Mouse (Mus musculus) embryo, embryonic 11 days (tissue): ENCODE results near the gene Gm11639.

Experiments used
- DNase-seq: peaks from one replicate; pipeline ENCODE4 v3.0.0-alpha.2; 2015

Gene Gm11639

GRCm38 (mm10) chr11:105156748-105157267 lies 471.3 kb downstream of the Gm11639 start:
- no peak for DNase-seq

- no peak for DNase-seq
Measured at GRCm38 (mm10) chr11:105158047-105158446, 472.5 kb downstream of the Gm11639 start.

- no peak for DNase-seq
Measured at GRCm38 (mm10) chr11:105159673-105160360, 474.3 kb downstream of the Gm11639 start.

- no peak for DNase-seq
Measured at GRCm38 (mm10) chr11:105161411-105161810, 475.9 kb downstream of the Gm11639 start.

GRCm38 (mm10) chr11:105164516-105165510 lies 479.3 kb downstream of the Gm11639 start:
- no peak for DNase-seq

GRCm38 (mm10) chr11:105166780-105167179 lies 481.3 kb downstream of the Gm11639 start:
- DNase-seq, result no peak
